Mouse (Mus musculus) gastrocnemius, postnatal 4 days (tissue): ENCODE results near the gene Fras1. TPM values are rescaled to one million over a fixed set of nuclear protein-coding genes. Genes with fewer than 3 reads are reported as not detected.

Experiments
- total RNA-seq, 2 experiments: library from RNA; stranded (reverse); gene quantifications; 2 replicates each; pipeline ENCODE4 v1.2.3; 2021

Fras1 gene
- total RNA-seq, 2 experiments from 2014 or later, result 42.9 to 51.2 TPM

Other genes starting within 250 kb of the Fras1 start
- 10 to 100 TPM; 74.8 to 85.1 TPM for gene Cnot6l, start 209.8 kb upstream of the Fras1 start, total RNA-seq
- 10 to 100 TPM; 18.7 to 20.9 TPM for gene Mrpl1, start 164.5 kb upstream of the Fras1 start, total RNA-seq